Mouse (Mus musculus): Measurements from ENCODE around the gene Gm49661. TPM values are rescaled to one million over a fixed set of nuclear protein-coding genes. Genes with fewer than 3 reads are reported as not detected.
A peak's percentile ranks its signal among the peaks of the same experiment; 100 is the strongest.

The Gm49661 gene
- total and polyA plus RNA-seq, 2 experiments from 2014 or later = not detected

GRCm38 (mm10) chr8:84979599-84980421, 10.6 kb upstream of the Gm49661 start:
- Histone ChIP-seq H3K9ac (peak overlapping the region; percentile 44), H3K36me3 (ENCODE audit: insufficient read depth) (0 out of 2 replicates have a peak, but pooled peaks cover 4% of the 10 kb centered on the region), H3K4me2 (ENCODE audit: low read depth) (peak overlapping the region; percentile 81), H3K4me3 (ENCODE audit: low read depth, low read length) (peak overlapping the region; percentile 35), H3K4me1 (ENCODE audit: insufficient read depth) (peaks cover 22% of the 10 kb centered on the region; the same call in 1 of the 2 replicates), H3K27me3 (ENCODE audit: insufficient read depth, low read length) (no peaks in the 10 kb centered on the region), H3K27ac (ENCODE audit: low read depth, low read length) (peak overlapping the region; percentile 47; the same call in 1 of the 2 replicates), H3K9me3 (ENCODE audit: low read length) (no peaks in the 10 kb centered on the region)
- no peak for TF ChIP-seq CTCF (IDR thresholded peaks at IDR 0.05; ENCODE audit: low read depth)
- peak; percentile 93 for DNase-seq
- WGBS = 5% methylated on average over 41 of the region's 42 CpGs
- peak; percentile 67 for ATAC-seq

DNA sequence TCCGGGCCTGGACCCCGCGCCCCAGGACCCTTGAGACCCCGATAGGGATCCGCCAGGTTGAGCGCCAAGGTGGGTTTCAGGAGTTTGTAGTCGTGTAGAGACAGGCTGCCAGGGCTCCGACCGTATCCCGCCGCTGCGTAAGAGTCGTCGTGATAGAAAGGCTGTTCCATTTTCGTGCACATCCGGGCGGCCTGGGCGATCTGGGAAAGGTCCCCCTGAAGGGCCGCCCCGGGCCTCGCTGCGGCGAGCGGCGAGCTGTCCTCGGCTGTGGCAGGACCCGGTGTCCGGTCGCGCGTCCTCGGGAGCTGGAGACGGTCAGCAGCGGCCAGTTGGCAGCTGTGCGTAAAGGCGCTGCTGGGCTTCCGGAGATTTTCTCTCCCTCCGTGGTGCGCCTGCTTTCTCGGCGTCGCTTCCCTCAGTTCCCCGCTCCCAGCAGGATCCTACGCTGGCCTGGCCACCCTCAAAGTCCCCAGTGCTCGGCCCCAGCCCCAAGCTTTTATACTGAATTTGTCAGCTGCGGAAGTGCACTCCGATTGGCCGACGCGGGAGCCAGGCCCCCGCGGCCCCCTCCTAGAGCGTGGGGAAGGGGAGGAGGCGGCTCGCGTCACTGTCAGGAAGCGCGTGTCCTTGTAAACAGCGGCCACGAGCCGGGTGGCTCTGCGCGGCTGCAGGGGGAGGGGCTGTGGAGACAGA, 9.2 kb upstream of the Gm49661 start, which contains the start of gene Junb:
Junb (minus strand) TSS at position 471 of the 693 bp plus-strand sequence.
- H3K9me3 ChIP-seq (ENCODE audit: low read length) = no peaks in the 10 kb centered on the region
- H3K36me3 ChIP-seq (ENCODE audit: insufficient read depth) = peaks cover 9% of the 10 kb centered on the region
- H3K4me1 ChIP-seq (ENCODE audit: insufficient read depth) = peaks cover 19% of the 10 kb centered on the region; the same call in 1 of the 2 replicates
- no peak for TF ChIP-seq CTCF (IDR thresholded peaks at IDR 0.05; ENCODE audit: low read depth)
- H3K27me3 ChIP-seq (ENCODE audit: insufficient read depth, low read length) = no peaks in the 10 kb centered on the region
- peak within 1 kb of the TSS; percentile 49 for H3K4me3 ChIP-seq (ENCODE audit: low read depth, low read length)
- peak within 1 kb of the TSS; percentile 58 for H3K9ac ChIP-seq
- ATAC-seq (peak; percentile 59), DNase-seq (peak; percentile 93)
- H3K4me2 ChIP-seq (ENCODE audit: low read depth) = peak within 1 kb of the TSS; percentile 81
- WGBS = 3% methylated on average over 63 of the region's 63 CpGs
- peak within 1 kb of the TSS; percentile 71 for H3K27ac ChIP-seq (ENCODE audit: low read depth, low read length)

- H3K4me1 ChIP-seq (ENCODE audit: insufficient read depth) = peaks cover 19% of the 10 kb centered on the region; the same call in 1 of the 2 replicates
- peak overlapping the region; percentile 58 for H3K9ac ChIP-seq
- peak overlapping the region; percentile 81 for H3K4me2 ChIP-seq (ENCODE audit: low read depth)
- no peaks in the 10 kb centered on the region for H3K9me3 ChIP-seq (ENCODE audit: low read length)
- 1% methylated on average over 70 of the region's 70 CpGs for WGBS
- H3K4me3 ChIP-seq (ENCODE audit: low read depth, low read length) = peak overlapping the region; percentile 49
- no peaks in the 10 kb centered on the region for H3K27me3 ChIP-seq (ENCODE audit: insufficient read depth, low read length)
- H3K36me3 ChIP-seq (ENCODE audit: insufficient read depth) = peaks cover 17% of the 10 kb centered on the region
- no peak for ATAC-seq
- peak overlapping the region; percentile 71 for H3K27ac ChIP-seq (ENCODE audit: low read depth, low read length)
- DNase-seq = peak; percentile 63
- TF ChIP-seq CTCF (IDR thresholded peaks at IDR 0.05; ENCODE audit: low read depth) = no peak
These were observed 8.4 kb upstream of the Gm49661 start for GRCm38 (mm10) chr8:84977435-84978247.

DNA sequence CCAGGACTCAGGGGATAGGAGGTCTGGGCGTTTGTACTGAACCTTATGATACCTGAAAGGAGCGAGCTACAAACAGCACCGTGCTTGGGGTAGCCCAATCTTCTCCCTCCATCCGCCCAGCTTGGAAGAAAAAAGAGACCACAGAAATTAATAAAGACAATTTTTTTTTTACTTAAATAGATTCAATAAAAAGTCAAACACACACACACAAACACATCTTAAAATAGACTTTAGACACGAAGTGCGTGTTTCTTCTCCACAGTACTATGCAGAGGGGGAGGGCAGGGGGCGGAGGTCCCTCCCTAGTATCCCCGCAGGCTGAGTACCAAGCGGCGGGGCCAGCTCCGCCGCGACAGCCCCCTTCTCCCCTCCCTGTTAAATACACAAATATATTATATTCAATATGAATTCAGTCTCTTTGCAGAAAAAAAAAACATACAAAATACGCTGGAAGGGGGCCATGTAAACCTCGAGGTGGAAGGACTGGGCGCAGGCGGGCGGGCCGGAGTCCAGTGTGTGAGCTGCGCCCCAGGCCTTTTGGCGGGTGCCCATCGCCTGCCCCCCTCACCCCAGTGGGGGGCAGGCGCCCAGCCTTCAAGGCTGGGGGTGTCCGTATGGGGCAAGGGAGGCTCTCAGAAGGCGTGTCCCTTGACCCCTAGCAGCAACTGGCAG, 7.7 kb upstream of the Gm49661 start:
- H3K27me3 ChIP-seq (ENCODE audit: insufficient read depth, low read length) = no peaks in the 10 kb centered on the region
- H3K4me2 ChIP-seq (ENCODE audit: low read depth) = peak overlapping the region; percentile 81
- WGBS = 3% methylated on average over 24 of the region's 25 CpGs
- H3K4me3 ChIP-seq (ENCODE audit: low read depth, low read length) = peak overlapping the region; percentile 49
- DNase-seq (no peak), ATAC-seq (no peak)
- H3K9ac ChIP-seq = peak overlapping the region; percentile 58
- TF ChIP-seq CTCF (IDR thresholded peaks at IDR 0.05; ENCODE audit: low read depth) = no peak
- peaks cover 21% of the 10 kb centered on the region for H3K36me3 ChIP-seq (ENCODE audit: insufficient read depth)
- H3K4me1 ChIP-seq (ENCODE audit: insufficient read depth) = peaks cover 19% of the 10 kb centered on the region; the same call in 1 of the 2 replicates
- no peaks in the 10 kb centered on the region for H3K9me3 ChIP-seq (ENCODE audit: low read length)
- no peak overlapping the region for H3K27ac ChIP-seq (ENCODE audit: low read depth, low read length)

GRCm38 (mm10) chr8:84976031-84976762, 7.0 kb upstream of the Gm49661 start:
- no peaks in the 10 kb centered on the region for H3K27me3 ChIP-seq (ENCODE audit: insufficient read depth, low read length)
- peak; percentile 39; the same call in 1 of the 2 replicates for TF ChIP-seq CTCF (IDR thresholded peaks at IDR 0.05; ENCODE audit: low read depth)
- DNase-seq = peak; percentile 95
- ATAC-seq = peak; percentile 85
- peak overlapping the region; percentile 81 for H3K4me2 ChIP-seq (ENCODE audit: low read depth)
- no peaks in the 10 kb centered on the region for H3K9me3 ChIP-seq (ENCODE audit: low read length)
- H3K4me3 ChIP-seq (ENCODE audit: low read depth, low read length) = peak overlapping the region; percentile 49
- H3K9ac ChIP-seq = peak overlapping the region; percentile 58
- peak overlapping the region; percentile 55; the same call in 1 of the 2 replicates for H3K27ac ChIP-seq (ENCODE audit: low read depth, low read length)
- 2% methylated on average over 60 of the region's 61 CpGs for WGBS
- H3K36me3 ChIP-seq (ENCODE audit: insufficient read depth) = peaks cover 28% of the 10 kb centered on the region
- H3K4me1 ChIP-seq (ENCODE audit: insufficient read depth) = peaks cover 21% of the 10 kb centered on the region; the same call in 1 of the 2 replicates

Data from forebrain, postnatal 0 days (tissue).